Mouse (Mus musculus): ENCODE measurements around the gene Olfr427.
"Not testable (repeated sequence)": the region's sequence is repeated elsewhere in the genome, so short reads cannot be mapped to it uniquely, and the experiment has no call there.

Gene Olfr427

DNA sequence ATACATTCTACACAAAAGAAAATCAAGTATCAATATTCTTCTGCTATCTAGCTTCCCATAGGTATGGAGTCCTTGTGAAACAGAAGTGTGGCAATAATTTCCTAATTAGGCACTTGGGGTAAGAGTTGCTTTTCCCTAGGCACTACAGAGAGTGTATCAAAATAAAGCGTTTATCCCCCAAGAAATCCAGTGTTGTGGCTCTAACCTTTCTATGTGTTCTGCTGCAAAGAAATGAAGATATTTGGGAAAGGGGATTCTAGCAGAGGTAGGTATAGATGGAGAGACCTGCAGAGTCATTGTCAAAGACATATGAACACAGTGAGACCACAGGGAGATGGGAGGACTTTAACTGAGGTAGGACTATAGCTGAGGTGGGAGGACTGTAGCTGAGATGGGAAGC is at the start of gene Olfr427:
Olfr427 (plus strand) TSS at position 301 of the 400 bp plus-strand sequence.
- DNase-seq: no peak

DNA sequence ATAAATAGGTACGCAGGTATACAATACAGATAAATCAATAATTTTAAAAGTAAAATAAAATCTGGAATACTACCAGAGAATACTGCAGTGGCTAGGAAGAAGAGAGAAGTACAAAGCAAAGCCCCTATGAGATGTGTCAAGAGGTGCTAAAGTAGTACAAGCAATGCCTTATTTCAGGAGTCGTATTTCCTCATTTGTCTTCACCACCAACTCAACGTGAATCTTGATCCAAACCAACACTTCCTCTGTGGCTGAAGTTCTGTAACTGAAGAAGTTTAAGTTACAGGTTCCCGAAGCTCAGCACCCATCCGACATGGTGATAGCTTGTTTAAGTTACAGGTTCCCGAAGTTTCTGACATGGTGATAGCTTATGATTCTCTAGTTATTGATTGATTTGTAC is 48.5 kb upstream of the Olfr427 start:
- not testable (repeated sequence) for DNase-seq

GRCm38 (mm10) chr1:174048893-174049292 is 47.8 kb upstream of the Olfr427 start, which contains the start of gene Olfr432:
Gene Olfr432 (plus strand): TSS chr1:174049205.
- DNase-seq: no peak

DNA sequence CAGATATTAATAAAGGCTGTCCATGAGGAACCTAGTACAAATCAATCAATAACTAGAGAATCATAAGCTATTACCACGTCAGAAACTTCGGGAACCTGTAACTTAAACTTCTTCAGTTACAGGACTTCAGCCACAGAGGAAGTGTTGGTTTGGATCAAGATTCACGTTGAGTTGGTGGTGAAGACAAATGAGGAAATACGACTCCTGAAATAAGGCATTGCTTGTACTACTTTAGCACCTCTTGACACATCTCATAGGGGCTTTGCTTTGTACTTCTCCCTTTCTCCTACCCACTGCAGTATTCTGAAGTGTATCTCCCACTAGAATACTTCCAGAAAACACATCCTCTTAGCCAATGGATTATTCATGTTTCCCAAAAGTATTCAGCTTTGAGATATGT is 47.3 kb upstream of the Olfr427 start:
- not testable (repeated sequence) for DNase-seq

- DNase-seq: no peak
These were observed 46.2 kb upstream of the Olfr427 start for GRCm38 (mm10) chr1:174050532-174050931.

GRCm38 (mm10) chr1:174051515-174051914 is 45.2 kb upstream of the Olfr427 start:
- DNase-seq: no peak

GRCm38 (mm10) chr1:174051931-174052536 is 44.7 kb upstream of the Olfr427 start:
- DNase-seq: no peak

GRCm38 (mm10) chr1:174052981-174053380 is 43.7 kb upstream of the Olfr427 start:
- no peak for DNase-seq

DNA sequence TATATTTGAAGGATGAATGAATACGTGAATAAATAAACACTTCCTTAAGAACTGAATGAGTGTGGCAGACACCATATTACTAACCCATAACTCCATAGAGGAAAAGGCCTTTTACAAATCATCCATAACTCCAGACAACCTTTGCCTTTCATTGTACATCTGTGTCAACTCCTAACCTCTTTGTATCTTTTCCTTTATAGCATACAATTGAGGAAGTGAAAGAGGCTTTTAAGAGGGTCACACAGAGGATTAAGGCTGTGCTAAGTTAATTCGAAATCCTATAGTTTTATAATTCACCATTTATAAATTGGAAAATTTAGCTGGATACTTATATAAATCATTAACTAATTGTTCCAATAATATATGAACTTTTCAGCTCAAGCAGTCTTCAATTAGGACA is 41.4 kb upstream of the Olfr427 start:
- DNase-seq: no peak

GRCm38 (mm10) chr1:174066305-174066704 is 30.4 kb upstream of the Olfr427 start, which contains the start of gene Olfr430:
Gene Olfr430 (plus strand): TSS chr1:174066605.
- no peak for DNase-seq

DNA sequence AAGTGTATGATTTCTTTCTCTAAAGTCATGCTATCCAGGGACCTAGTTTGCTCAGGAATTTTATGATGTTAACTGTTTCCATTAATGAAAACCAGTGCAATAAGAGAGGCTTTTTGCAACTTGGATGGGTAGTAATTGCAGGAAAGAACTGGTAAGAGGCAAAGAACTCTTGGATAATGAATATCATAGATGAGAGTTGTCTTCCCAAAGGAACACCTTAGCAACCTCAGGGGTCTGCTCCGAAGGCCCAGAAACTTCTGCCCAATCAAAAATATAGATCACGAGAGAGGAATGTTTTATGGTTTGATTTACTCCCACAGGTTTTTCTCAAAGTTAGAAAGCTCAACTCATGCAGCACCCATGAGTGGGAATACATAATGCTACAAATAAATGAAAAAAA is 12.7 kb upstream of the Olfr427 start, which contains the start of gene Olfr429:
Olfr429 (plus strand) TSS at position 301 of the 400 bp plus-strand sequence.
- DNase-seq: no peak

DNA sequence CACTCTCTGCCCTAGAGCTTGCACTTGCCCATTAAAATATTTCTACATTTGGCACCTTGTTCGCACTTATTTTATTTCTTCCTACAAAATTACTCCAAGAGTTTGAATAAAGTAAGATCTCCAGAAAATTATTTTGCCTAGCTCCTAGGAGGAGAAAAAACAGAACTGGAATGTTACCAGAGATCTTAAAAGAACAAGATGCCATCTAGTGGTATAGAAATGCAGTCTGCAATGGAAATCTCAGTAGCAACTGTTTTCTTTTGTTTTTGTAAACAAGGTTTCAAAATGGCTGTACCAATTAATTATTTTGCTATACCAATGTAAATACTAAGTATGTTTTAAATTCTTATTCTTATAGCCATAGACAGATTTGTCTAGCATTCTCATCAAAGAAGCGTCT is 7.0 kb downstream of the Olfr427 start:
- no peak for DNase-seq

DNA sequence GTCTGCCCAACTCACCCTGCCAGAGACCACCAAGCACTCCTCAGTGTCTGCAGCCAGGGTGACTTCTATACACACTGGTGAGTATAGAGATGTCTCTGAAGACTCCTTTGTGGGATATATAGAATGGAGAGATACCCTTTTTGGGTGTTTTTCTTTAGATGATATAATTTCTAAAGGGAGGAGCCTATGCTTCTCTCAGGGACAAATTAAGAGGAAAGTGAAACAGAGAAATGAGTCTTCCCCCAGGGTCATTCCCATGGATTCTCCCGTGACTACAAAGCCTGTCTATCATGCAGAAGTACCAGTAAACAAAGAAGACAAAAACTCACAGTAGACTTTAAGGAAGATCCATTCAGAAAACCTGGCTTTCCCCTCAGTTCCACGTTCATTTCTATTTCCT is 24.4 kb downstream of the Olfr427 start, which contains the start of gene Olfr231:
Olfr231 (minus strand) TSS at position 101 of the 400 bp plus-strand sequence.
- DNase-seq: no peak

- no peak for DNase-seq
These were observed 34.5 kb downstream of the Olfr427 start, which contains the start of gene Olfr424 for GRCm38 (mm10) chr1:174131217-174131616. Gene Olfr424 (plus strand): TSS chr1:174131517.

DNA sequence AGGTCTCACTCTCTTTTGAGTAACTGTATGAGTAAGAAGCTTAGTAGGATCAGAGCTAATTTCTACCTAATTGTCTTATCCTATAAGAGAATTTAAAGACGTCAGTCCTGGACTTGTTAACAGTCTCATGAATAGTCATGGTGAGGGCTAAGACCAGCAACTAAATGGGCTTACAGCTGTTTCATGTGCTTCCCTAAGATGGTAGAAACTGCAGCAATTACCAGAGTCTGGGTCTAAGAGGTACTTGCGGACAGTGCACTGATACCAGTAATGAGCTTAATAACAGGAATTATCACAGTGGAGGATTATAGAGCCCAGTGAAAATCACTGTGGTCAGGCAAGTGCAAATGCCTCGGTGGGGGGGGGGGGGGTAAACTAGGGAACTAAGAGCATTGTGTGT is 35.3 kb downstream of the Olfr427 start:
- no peak for DNase-seq

GRCm38 (mm10) chr1:174141384-174141783 is 44.7 kb downstream of the Olfr427 start:
- DNase-seq: no peak

GRCm38 (mm10) chr1:174146696-174147095 is 50.0 kb downstream of the Olfr427 start:
- DNase-seq: no peak

DNA sequence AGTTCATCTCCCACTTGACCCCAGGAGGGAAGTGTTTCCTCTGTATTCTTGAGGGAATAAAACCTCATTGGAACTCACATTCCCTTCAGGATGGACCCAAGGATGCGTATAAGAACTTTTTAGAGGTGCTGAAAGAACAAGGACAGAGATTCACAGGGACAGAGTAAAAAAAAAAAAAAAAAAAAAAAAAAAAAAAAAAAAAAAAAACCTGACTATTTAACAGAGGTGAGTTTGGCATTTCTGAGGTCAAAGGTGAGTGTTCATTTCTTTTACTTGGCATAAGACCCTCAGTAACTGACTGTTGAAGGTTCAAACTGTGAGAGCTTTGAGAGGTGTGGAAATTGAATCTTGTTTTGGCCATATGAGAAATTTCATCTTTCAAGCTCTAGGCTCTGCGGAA is 52.6 kb downstream of the Olfr427 start:
- no peak for DNase-seq

Data from thymus, postnatal 4 days (tissue).